Mouse (Mus musculus): Measurements from ENCODE around the gene Emid1.

DNA sequence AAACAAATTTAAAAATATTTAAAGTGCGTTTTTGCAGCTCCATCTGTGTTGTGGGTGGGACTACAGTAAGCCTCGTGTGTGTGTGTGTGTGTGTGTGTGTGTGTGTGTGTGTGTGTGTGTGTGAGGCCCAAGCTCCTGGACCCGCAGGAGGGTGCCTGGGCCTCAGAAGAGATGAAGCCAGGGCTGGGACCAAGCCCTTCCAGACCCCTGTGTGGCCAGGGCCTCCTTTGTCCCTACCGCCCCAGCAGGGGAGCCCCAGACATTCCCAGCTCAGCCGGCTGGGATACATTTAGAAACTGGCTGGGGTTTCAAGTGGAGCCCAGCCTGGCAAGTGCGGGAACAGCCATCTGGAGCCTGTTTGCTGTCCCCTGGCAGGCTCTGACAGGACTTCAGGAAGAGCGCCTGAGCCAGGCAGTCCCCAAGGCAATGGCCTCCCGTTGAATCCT lies 13.4 kb upstream of the Emid1 start:
- TF ChIP-seq POLR2A (IDR thresholded peaks at IDR 0.05; ENCODE audit: borderline replicate concordance, insufficient read depth, low read length), result no peak
- no peak for TF ChIP-seq CTCF (IDR thresholded peaks at IDR 0.05; ENCODE audit: borderline replicate concordance, insufficient read depth, low read depth, low read length)
